Mouse (Mus musculus): ENCODE data around the gene Cmtm5.
"Not testable (repeated sequence)": the region's sequence is repeated elsewhere in the genome, so short reads cannot be mapped to it uniquely, and the experiment has no call there.

The Cmtm5 gene

DNA sequence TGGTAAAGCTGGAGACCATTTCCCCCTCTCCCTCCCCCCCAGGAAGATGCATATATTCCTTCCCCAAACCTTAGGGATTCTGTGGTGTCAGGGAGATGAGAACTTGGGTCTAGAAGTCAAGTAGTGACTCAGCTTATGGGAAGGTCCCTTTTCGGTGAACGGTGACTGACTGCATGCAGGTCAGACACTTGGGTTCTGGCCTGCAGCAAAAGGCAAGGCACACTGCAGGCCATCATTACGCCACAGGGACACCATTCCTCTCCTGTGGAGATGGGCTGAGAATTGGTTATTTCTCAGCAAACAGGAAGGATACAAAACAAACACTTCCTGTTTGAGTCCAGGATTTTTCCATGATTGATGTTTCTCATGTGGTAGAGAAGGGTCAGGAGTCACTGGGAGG, 23.1 kb downstream of the Cmtm5 start:
- in situ Hi-C loops (cut with MseI, MboI): no loop called here

DNA sequence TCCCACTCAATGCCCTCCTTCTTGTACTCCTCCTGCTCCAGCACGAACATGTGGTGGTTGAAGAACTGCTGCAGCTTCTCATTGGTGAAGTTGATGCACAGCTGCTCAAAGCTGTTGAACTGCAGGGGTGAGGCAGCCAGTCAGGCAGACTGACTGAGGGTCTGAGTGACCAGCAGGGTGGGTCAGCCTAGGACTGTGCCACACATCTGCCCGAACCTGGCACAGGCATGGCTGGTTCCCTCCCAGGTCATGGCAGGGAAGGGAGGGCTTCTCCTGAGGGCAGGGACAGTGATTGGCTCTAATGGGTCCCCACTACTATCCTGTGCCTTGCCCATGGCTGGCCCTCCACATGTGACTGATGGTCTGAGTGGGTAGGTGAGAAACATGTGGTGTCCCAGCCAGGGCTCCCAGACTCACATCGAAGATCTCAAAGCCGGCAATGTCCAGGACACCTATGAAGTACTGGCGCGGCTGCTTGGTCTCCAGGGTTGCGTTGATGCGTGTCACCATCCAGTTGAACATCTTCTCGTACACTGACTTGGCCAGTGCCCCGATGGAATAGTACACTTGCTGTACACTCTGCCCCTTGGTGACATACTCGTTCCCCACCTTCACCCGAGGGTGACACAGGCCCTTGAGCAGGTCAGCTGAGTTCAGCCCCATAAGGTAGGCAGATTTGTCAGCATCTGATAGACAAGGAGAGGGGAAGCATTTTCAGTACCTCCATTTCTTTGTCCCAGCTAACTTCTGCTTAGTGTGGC, 24.0 kb downstream of the Cmtm5 start:
- in situ Hi-C loops (cut with MseI, MboI): not testable (repeated sequence)

DNA sequence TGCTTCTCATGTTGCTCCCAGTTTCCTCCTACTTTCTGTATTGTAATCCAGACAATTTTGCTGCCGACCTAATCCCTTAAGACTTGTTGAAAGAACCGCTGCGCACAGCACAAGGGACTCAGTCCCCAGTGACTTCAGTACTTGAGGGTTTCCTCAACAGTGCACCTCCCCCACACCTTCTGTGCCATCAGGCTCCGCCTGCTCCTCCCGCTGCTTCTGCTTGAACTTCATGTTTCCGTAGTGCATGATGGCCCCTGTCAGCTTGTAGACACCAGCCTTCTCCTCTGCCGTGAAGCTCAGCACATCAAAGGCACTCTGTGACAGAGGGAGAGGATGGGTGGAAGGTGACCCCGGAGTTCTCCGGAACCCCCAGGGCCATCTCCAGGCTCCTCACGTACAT, 24.7 kb downstream of the Cmtm5 start:
- in situ Hi-C loops (cut with MseI, MboI): no loop called here

DNA sequence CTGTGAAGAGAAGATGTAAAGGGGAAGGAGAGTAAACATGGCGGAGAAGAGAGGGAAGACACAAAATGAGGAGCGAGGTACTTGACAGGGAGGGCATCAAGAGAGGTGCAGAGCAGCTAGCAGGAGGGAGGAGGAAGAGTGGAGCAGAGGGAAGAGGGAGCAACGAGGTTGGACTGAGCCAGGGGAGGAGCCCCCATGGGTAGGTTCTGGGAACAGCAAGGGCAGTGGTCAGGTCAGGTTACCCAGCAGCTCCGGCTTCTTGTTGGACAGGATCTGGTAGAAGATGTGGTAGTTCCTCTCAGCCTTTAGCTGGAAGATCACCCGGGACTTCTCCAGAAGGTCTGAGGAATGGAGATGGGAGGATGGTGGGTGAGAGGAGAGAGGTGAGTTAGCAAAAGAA, 25.4 kb downstream of the Cmtm5 start:
- in situ Hi-C loops (cut with MseI, MboI): no loop called here

DNA sequence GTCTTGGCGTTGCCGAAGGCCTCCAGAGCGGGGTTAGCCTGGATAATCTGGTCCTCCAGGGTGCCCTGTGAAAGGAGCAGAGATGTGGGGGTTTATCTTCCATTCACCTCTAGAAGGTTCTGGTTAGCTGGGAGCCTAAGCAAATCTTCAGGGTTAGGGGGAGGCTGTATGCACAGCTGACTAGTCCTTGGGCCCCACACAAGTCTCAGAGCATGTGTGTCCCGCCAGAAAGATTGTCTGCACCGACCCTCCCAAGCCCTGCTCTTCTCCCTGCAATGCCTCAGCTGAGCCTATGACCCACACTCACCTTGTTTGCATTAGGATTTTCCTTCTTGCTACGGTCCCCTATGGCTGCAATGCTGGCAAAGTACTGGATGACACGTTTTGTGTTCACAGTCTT, 26.7 kb downstream of the Cmtm5 start:
- in situ Hi-C loops (cut with MseI, MboI): no loop called here

DNA sequence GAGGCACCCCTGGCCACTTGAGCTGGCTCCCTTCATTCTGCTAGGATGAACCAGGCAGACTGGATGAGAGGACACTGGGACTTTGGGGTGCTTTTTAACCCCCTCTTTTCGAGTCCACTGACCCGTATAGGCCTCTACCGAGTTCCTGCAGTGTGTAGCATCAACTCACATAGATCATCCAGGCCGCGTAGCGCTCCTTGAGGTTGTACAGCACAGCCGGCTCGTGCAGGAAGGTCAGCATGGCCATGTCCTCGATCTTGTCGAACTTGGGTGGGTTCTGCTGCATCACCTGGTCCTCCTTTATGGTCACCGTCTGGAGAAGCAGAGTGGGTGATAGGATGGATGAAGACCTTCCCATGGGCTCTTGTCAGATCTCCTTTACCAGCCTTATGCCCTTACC, 27.7 kb downstream of the Cmtm5 start:
- in situ Hi-C loops (cut with MseI, MboI): no loop called here

DNA sequence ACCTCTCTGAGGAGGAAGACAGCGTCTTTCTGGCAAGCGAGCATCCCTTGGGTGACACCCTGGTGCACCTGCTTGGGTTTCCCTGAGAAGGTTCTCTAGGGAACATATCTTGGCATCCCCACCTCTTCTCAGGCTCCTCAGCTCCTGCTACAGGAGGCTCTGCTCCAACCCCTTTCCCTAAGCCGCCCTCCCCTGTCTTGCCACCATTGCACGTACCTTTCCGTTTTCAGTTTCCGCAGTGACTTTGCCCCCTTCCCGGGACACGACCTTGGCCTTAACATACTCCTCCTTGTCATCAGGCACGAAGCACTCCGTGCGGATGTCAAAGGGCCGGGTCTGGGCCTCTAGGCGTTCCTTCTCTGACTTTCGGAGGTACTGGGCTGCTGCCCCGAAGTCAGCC, 29.0 kb downstream of the Cmtm5 start:
- in situ Hi-C loops (cut with MseI, MboI): no loop called here

DNA sequence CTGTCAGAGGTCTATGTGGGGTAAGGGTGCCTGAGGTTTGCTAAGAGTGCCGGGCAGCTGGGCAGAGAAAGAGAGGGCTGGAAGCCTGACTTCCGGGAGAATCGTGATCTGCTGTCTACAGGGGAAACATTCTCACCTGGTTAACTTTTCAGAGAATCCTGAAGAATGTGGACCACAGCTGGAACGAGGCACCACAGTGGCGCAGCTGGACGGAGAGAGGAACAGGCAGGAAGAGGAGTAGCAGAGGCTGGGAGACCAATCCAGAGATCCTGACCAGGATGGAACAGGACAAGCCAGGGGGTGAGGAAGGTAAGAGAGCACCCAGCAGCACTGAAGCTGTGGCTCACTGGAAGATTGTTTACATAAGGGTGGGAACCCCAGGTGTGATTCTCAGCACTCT, 29.6 kb downstream of the Cmtm5 start:
- in situ Hi-C loops (cut with MseI, MboI): no loop called here

DNA sequence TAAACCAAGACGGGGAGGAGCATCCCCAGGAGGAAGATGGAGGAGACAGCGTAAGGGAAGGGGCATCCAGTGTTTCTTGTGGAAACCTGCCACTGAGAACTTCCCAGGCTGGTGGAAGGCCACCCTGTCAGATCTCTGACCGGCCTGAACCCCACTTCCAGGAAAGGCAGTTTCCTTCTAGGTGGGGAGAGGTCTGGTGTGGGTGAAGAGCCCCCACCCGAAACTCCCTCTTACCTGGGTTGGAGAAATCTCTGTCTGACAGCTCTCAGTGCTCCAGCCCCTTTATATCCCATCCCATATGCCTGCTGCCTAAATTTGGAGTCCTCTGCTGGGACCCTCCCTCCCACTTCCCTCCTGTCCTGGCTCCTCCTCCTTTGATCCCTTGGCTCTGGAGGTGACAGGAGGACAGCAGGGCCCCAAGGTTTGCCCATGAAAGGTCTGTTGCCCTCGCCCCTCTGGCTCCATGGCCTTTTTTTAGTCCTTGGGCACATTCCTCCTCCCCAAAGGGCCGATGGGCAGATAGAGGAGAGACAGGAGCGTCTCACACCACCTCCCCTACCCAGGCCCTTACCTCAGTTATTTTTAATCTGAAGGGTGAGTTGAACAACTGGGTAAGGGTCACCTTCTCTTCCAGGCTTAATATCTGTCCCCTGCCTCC, 30.4 kb downstream of the Cmtm5 start, which contains the start of gene Myh6:
Myh6 (minus strand) TSS at position 608 of the 658 bp plus-strand sequence.
- in situ Hi-C loops (cut with MseI, MboI): no loop called here

DNA sequence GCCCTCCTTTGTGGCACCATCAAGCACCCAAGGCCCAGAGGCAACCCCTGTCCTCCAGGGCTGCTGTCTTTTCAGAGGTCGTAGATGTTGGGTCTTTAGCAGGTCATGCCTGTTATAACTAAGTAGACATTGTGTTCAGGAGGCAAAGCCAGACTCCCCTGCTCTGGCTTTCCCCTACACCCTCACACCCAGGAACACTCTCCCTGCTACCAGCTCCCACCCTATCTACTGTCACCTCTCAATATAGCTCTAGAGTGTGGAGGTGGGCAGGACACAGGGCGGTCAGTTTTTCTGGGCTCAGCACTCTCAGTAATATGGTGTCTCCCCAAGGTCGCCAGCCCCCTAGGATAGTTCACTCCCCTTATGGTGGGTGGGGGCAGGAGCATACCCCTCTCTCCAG, 31.8 kb downstream of the Cmtm5 start:
- in situ Hi-C loops (cut with MseI, MboI): no loop called here

DNA sequence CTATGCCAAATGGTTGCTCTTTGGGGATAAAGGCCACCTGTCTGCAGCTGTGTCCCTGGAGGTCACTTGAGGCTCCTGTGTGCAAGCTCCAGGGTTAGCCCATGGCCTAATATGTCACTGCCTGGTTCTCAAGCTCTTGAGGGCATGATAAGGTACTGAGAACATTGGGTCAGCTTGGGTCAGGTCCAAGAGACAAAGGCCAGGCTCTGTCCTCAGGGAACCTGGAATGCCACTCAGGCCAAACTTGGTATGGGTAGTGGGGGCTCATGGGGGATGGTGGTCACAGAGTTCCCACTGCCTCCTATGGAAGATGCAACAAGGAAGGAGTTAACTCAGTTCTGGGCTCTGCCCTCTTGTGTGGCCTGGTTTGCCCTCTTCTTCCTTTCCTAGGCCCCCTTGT, 32.3 kb downstream of the Cmtm5 start:
- in situ Hi-C loops (cut with MseI, MboI): no loop called here

DNA sequence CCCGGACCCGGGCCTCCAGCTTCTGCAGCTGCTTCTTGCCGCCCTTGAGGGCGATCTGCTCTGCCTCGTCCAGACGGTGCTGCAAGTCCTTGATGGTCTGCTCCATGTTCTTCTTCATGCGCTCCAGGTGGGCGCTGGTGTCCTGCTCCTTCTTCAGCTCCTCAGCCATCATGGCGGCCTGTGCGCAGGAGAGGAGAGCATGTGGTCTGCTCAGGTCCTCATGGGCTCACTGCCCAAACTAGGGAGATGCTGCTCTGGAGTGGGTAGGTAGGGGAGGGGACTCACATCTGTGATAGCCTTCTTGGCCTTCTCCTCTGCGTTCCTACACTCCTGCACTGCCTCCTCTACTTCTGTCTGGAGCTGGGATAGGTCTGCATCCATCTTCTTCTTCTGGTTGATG, 36.7 kb downstream of the Cmtm5 start:
- in situ Hi-C loops (cut with MseI, MboI): not testable (repeated sequence)

DNA sequence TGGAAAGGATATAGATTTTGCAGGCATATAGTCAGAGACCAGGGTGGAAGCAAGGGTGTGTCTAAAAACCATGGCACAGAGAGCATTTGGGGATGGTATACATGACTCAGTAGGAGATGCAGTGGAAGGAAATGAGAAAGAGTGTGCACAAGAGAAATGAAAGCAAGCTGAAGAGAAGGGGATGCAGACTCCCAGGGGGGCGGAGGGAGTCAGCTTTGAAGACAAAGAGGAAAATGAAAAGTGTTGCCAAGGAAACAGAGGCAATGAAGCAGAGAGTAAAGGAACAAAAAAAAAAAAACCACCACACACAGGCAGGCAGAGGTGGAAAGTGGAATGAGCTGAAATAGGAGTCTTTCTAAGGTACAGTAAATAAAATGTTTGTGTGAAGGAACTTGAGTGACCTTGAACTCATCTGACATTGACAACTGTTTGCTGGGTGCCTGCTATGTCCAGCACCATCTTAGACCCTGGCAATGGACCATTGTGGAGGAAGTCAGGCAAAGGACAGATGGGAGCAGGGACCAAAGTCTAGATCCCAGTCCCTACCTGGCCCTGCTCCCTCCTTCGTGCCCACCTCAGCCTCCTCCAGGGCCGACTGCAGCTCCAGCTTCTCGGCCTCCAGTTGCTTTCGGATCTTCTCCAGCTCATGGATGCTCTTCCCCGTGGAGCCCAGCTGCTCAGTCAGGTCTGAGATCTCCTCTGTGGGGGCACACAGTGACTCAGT, 38.2 kb downstream of the Cmtm5 start:
- in situ Hi-C loops (cut with MseI, MboI): no loop called here

DNA sequence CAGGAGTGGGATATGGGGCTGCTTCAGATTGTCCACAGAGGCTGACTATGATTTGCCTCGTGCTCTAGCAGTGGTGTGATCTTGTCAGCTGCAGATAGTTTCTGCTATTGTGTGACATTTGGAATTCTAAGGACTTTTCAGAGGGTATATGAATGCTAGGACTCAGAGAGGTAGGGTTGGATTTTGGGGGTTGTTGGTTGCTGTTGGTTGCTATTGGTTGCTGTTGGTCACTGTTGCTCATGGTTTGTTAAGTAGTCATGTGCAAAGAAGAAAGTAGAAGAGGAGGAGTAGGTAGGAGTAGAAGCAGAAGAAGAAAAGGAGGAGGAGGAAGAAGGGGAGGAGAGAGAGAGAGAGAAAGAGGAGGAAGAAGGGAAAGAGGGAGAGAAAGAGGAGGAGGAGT, 40.6 kb downstream of the Cmtm5 start, which contains the start of gene Gm17428:
Gm17428 (plus strand) TSS at position 301 of the 400 bp plus-strand sequence.
- in situ Hi-C loops (cut with MseI, MboI): no loop called here

DNA sequence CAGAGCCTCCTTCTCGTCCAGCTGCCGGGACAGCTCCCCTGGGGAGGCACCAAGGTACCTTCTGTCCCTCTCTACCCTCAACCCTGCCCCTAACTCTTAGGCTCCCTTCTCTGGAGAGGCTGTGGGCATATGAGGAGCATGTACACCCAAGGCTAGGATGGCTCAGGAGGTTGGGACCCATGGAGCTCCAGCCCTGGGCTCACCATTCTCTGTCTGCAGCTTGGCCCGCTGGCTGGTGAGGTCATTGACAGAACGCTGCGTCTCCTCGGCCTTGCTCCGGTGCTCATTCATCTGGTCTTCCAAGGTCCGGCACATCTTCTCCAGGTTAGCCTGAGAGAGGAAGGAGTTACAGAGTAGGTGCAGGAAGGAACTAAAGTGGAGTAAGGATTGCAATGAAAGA, 42.6 kb downstream of the Cmtm5 start:
- in situ Hi-C loops (cut with MseI, MboI): no loop called here

DNA sequence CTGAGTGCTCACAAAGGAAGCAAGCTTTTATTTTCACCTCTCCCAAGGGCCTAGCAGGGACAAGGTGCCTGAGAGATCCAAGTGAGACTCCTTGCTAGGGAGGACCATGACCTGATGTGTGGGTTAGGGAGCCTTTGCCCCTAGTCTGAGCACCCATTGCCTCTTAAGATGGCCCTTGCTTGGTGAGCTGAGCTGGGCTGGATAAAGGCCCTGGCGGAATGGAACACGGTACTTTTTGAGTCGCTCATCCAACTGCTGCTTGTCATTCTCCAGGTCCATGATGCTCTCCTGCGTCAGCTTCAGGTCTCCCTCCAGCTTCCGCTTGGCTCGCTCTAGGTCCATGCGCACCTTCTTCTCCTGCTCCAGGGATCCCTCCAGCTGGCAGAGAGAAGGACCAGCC, 45.9 kb downstream of the Cmtm5 start:
- in situ Hi-C loops (cut with MseI, MboI): no loop called here

DNA sequence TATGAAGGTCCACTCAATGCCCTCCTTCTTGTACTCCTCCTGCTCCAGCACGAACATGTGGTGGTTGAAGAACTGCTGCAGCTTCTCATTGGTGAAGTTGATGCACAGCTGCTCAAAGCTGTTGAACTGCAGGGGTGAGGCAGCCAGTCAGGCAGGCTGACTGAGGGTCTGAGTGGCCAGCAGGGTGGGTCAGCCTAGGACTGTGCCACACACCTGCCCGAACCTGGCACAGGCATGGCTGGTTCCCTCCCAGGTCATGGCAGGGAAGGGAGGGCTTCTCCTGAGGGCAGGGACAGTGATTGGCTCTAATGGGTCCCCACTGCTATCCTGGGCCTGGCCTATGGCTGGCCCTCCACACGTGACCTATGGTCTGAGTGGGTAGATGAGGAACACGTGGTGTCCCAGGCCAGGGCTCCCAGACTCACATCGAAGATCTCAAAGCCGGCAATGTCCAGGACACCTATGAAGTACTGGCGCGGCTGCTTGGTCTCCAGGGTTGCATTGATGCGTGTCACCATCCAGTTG, 52.4 kb downstream of the Cmtm5 start:
- in situ Hi-C loops (cut with MseI, MboI): not testable (repeated sequence)

Data from mouse trophoblast stem cell (cell line).